Mouse (Mus musculus) small intestine, adult 2 months (tissue): Measurements from ENCODE around the gene Fbxw2.

Experiments
- CTCF ChIP-seq: fragments of 200-500 bp; IDR thresholded peaks from 2 replicates; pipeline ENCODE4 v1.5.1; 2012; ENCODE audit warnings: low read depth, mild to moderate bottlenecking, control low read depth, inconsistent platforms, low read length, moderate library complexity, mixed read lengths; ENCODE audit not compliant: insufficient replicate concordance, insufficient read length; ENCODE audit errors: extremely low read depth
- POLR2A ChIP-seq: fragments of 200-500 bp; IDR thresholded peaks from 2 replicates; pipeline ENCODE4 v1.6.1; 2012; ENCODE audit warnings: low read depth, mild to moderate bottlenecking, control low read depth, inconsistent platforms, low read length, moderate library complexity

- TF ChIP-seq CTCF = no peak
- TF ChIP-seq POLR2A = no peak
These were observed 7.6 kb downstream of the Fbxw2 start for GRCm38 (mm10) chr2:34818492-34818891.
